Mouse (Mus musculus): ENCODE data around the gene Tcf21.

Gene Tcf21

GRCm38 (mm10) chr10:22819871-22820590 lies at the start of gene Tcf21:
Gene Tcf21 (minus strand): TSS chr10:22820174.
- DNase-seq (ENCODE audit: low read depth): no peak

GRCm38 (mm10) chr10:22868386-22868918 lies 48.5 kb upstream of the Tcf21 start:
- no peak for DNase-seq (ENCODE audit: low read depth)

DNA sequence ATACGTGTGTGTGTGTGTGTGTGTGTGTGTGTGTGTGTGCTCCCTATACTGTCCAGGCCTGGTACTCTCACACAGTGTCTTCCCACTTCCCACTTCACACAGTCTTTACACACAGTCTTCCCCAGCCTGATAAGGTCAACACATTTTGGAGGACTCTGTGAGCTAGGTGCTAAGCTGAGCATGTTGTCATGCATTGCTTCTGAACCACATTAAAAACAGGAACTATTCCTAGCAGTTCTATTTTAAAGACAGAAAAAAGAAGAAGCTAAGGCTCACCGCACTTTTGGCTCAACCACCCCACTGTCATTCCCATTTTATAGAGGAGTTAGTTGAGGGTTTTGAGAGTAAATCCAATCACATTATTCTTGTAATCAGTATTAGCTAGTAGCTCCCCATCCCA lies 47.2 kb upstream of the Tcf21 start:
- DNase-seq (ENCODE audit: low read depth): no peak

DNA sequence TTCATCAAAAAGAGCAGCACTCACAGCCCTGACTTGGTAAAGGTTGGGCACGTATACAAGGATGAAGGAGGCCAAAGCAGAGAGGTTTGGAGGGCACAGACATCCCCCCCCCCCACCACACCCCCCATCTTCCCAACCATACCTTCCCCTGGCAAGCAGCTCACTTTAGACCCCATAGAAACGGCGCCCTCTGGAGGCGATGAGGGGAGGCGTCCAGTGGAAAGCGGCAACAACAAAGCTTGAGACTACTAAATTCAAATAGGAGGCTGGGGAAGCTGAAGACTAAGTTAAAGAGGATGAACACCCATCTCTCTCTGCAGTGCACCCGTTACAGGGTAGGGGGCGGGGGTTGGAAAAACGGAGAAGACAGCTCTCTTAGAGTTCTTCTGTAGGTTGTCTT lies 38.1 kb upstream of the Tcf21 start:
- peak; percentile 26 for DNase-seq (ENCODE audit: low read depth)

DNA sequence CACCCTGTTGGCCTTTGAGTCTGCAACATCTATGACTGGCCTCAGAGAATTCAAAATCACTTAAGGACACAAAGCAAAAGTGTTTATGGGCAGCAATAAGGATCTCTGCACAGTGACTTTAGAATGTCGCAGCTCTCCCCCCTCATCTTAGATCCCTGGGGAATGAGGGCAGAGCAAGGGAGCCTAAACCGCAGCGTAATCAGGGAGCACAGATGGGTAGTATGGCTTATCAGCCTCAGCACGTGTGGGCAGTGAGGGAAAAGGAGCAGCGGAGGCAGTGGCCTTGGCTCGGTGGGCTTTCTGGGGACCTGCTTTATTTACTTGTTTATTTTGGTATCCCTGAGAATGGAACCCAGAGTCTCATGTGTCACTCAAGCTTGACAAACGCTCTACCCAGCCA lies 34.4 kb upstream of the Tcf21 start:
- DNase-seq (ENCODE audit: low read depth): no peak

- DNase-seq (ENCODE audit: low read depth): no peak
Observed at GRCm38 (mm10) chr10:22845351-22845750, 25.4 kb upstream of the Tcf21 start.

- no peak for DNase-seq (ENCODE audit: low read depth)
Observed at GRCm38 (mm10) chr10:22844731-22845130, 24.8 kb upstream of the Tcf21 start.

- DNase-seq (ENCODE audit: low read depth): no peak
Observed at GRCm38 (mm10) chr10:22843440-22844361, 23.7 kb upstream of the Tcf21 start.

- no peak for DNase-seq (ENCODE audit: low read depth)
Observed at GRCm38 (mm10) chr10:22842781-22843439, 22.9 kb upstream of the Tcf21 start.

DNA sequence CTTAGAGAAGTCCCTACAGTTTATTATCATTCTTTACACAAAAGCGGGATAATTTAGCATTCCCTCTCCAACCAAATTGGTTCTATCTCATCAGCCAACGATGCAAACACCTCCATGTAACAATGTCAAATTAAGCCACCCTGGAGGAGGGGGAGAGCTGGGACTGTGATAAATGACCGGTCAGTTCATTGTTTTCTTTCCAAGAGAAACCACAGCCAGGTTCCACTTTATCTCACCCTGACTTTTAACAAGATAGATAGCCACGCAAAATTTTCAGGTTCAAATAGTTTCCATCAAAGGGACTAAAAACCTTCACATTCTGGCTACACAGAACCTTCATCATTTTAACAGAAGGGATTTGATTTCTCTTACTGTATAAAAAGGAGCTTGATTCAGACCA lies 22.1 kb upstream of the Tcf21 start:
- no peak for DNase-seq (ENCODE audit: low read depth)

DNA sequence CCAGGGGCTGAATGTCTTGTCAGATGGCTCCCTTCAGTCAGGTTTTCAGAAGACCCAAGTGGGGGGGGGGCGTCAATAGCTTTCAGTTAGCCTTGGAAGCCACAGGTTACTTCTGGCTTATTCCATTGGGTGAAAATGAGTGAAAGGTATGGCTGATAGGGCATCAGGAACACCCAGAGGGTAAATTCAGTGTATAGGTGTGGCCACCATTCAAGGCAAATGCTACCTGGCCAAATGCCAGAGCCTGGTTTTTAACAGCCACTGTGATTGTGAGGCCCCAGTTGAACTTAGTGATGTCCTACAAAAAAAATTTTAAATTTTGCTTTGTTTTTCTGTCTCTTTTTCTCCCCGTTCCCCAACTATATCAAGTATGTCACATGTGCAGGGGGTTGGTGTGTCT lies 6.3 kb upstream of the Tcf21 start:
- no peak for DNase-seq (ENCODE audit: low read depth)

DNA sequence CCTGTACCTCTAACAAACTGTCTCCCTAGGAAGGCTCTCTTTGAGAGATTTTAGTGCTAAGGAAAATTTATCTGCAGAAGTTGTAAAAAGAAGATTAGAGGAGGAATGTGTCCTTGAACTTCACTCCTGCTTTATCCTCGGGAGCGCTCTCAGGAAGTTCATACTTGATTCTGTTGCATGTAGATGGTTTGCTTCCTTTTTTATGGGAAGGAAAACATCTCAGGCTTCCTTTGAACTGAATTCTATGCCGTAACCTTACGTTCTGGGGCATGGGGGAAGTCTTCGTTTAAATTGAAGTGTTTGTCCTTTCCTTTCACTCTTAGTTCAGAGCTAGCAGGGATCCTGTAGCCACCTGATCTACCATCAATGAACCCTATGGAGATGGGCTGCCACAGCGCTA lies 2.9 kb upstream of the Tcf21 start:
- no peak for DNase-seq (ENCODE audit: low read depth)

DNA sequence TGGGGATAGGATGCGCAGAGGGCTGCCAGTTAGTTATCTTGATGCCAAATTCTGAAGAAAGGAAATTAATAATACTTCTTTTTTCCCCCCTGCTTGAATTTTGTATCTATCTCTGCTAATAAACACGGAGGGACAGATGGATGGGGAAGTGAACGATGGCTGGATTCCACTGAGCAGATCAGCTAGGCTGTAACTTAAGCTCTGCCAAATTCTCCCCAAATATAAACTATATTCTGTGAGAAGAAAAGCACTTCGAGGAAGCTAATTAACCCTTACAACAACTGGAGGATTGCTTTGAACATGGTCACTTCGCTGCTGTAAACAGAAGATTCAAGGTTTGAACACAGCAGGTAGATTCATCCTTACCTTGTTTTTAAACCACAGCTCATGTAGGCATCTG lies 2.5 kb upstream of the Tcf21 start:
- DNase-seq (ENCODE audit: low read depth): no peak

DNA sequence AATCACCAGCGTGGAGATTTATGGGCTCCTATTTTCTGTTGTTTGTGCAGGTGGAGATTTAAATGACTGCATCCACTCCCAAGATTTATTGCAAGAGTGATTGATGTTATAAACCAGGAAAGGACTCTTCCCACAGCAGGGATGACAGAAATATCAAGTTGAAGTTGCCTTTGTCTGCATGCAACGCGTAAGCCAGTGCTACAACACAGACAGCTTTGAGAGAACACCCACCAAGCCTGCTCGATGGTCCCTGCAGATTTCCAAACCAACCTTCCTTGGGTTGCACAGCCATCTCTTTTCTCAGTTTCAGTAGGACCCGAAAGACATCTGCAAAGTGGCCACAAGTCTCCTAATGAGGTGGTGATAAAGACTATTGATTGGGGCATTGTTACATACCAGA lies 1.7 kb upstream of the Tcf21 start:
- DNase-seq (ENCODE audit: low read depth): no peak

DNA sequence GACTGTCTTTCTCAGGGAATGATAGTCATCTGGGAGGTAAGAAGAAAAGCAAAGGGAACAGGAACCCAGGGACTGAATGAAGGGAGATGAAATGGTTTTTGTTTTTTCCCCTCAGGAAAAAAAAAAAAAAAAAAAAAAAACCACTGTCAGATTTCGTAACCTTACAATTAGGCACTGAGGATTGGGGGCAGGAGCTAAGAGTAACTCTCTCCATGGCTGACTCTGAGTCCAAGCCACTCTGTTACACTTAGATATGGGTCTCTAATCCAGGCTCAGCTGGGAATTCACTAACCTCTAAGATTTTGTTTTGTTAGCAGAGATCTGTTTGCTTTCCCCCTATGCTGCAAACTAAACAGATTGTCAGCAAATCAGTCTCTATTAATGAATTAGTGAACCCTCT lies 1.3 kb upstream of the Tcf21 start:
- DNase-seq (ENCODE audit: low read depth): no peak

DNA sequence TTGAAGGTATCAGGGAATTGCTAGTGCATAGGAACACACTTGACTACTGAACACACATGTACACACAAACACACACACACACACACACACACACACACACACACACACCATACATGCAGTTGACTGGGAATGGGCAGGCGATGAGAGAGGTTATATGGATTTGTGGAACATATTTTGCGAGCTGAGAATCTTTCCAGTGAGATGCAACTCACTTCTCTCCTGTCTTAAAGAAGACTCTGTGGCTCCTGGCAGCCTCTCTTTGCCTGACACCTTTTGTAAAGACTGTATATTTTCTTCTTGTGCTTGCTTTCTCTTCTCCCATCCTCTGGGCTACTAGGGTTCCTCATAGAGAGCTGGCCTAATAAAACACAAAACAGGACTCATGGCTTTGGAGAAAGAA lies 867 bp upstream of the Tcf21 start:
- DNase-seq (ENCODE audit: low read depth): no peak

DNA sequence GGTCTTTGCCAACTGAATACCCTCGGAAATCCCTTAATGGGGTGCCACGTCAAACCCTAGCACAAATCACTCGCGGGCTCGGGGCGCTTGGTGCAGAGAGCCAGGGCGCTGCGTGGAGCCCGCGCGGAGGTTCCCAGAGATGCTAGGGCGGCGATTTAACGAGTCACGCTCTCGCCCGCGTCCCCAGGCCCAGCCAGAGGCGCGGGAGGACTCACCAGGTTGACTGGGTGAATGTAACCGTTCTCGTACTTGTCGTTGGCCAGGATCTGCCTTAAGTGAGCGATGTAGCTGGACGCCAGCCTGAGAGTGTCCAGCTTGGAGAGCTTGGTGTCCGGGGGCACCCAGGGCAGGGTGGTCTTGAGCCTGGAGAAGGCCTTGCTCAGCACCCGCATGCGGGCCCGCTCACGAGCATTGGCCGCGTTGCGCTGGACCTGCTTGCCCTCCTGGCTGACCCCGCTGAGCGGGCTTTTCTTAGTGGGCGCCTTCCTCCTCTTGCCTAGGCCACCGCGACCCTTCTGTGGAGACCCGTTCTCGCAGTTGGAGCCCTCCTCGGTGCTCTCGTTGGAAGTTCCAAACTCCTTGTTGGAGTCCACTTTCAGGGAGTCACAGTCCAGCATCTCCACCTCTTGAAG lies 619 bp downstream of the Tcf21 start:
- no peak for DNase-seq (ENCODE audit: low read depth)

- no peak for DNase-seq (ENCODE audit: low read depth)
Observed at GRCm38 (mm10) chr10:22818600-22819238, 1.3 kb downstream of the Tcf21 start.

- no peak for DNase-seq (ENCODE audit: low read depth)
Observed at GRCm38 (mm10) chr10:22817976-22818375, 2.0 kb downstream of the Tcf21 start.

- no peak for DNase-seq (ENCODE audit: low read depth)
Observed at GRCm38 (mm10) chr10:22817561-22817960, 2.4 kb downstream of the Tcf21 start.

DNA sequence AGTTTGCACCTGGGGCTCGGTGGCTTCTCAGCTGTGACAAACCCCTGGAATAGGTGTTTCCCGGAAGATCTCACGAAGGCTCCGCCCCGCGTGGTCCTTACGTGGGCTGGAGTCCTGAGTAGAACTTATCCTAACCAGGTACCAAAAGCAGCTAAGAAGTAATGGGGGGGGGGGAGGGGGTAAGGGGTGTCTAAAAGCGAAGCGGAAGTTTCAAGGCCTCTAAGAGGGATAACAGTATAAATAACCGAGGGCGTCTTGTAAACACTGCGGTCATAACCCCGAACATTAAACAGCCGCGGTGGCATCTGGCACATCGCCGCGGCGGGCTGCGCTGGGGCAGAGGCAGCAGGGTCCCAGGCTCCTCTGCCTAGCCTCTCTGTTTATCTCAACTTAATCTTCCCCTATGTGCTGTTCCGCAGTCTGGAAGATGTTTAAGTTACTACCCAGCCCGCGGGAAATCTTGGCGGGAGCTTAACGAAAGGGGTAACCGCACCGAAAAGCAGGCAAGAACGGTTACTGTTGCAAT lies 3.7 kb downstream of the Tcf21 start:
- DNase-seq (ENCODE audit: low read depth): no peak
